Mouse (Mus musculus): ENCODE results near the gene Cryzl2.

- TF ChIP-seq CTCF (conservative IDR thresholded peaks at IDR 0.05; ENCODE audit: low read length) (no peak), POU5F1 (IDR thresholded peaks at IDR 0.05; ENCODE audit: borderline replicate concordance, low read length) (no peak), NANOG (IDR thresholded peaks at IDR 0.05; ENCODE audit: borderline replicate concordance, low read length) (no peak)
These were observed 61.0 kb downstream of the Cryzl2 start for GRCm38 (mm10) chr1:157519396-157519795.
